Mouse (Mus musculus): ENCODE results near the gene Samd4b.

The Samd4b gene

GRCm38 (mm10) chr7:28385196-28385595 lies 212.7 kb downstream of the Samd4b start:
- Histone ChIP-seq H3K4me3 (replicated peaks; ENCODE audit: low read length) (no peak overlapping the region), H3K9me3 (ENCODE audit: low read length) (no peaks in the 10 kb centered on the region), H3K4me1 (replicated peaks; ENCODE audit: low read depth, low read length) (peaks cover 78% of the 10 kb centered on the region), H3K36me3 (ENCODE audit: insufficient read depth, low read length) (peaks cover 62% of the 10 kb centered on the region), H3K27me3 (ENCODE audit: insufficient read depth, low read length) (no peaks in the 10 kb centered on the region)
- TF ChIP-seq NANOG (IDR thresholded peaks at IDR 0.05; ENCODE audit: borderline replicate concordance, low read length) (no peak), POU5F1 (IDR thresholded peaks at IDR 0.05; ENCODE audit: borderline replicate concordance, low read length) (no peak), CTCF (conservative IDR thresholded peaks at IDR 0.05; ENCODE audit: low read length) (no peak)

- TF ChIP-seq NANOG (IDR thresholded peaks at IDR 0.05; ENCODE audit: borderline replicate concordance, low read length), result no peak
- no peak for TF ChIP-seq CTCF (conservative IDR thresholded peaks at IDR 0.05; ENCODE audit: low read length)
- no peak overlapping the region for H3K4me3 ChIP-seq (replicated peaks; ENCODE audit: low read length)
- H3K4me1 ChIP-seq (replicated peaks; ENCODE audit: low read depth, low read length), result peaks cover 81% of the 10 kb centered on the region
- H3K9me3 ChIP-seq (ENCODE audit: low read length), result no peaks in the 10 kb centered on the region
- peaks cover 52% of the 10 kb centered on the region for H3K36me3 ChIP-seq (ENCODE audit: insufficient read depth, low read length)
- no peaks in the 10 kb centered on the region for H3K27me3 ChIP-seq (ENCODE audit: insufficient read depth, low read length)
Observed at GRCm38 (mm10) chr7:28384162-28384561, 213.8 kb downstream of the Samd4b start.

GRCm38 (mm10) chr7:28383606-28384005 lies 214.3 kb downstream of the Samd4b start:
- H3K4me1 ChIP-seq (replicated peaks; ENCODE audit: low read depth, low read length), result peaks cover 81% of the 10 kb centered on the region
- H3K4me3 ChIP-seq (replicated peaks; ENCODE audit: low read length), result peak overlapping the region; percentile 33; the same call in 1 of the 2 replicates
- H3K27me3 ChIP-seq (ENCODE audit: insufficient read depth, low read length), result no peaks in the 10 kb centered on the region
- no peaks in the 10 kb centered on the region for H3K9me3 ChIP-seq (ENCODE audit: low read length)
- H3K36me3 ChIP-seq (ENCODE audit: insufficient read depth, low read length), result peaks cover 46% of the 10 kb centered on the region
- TF ChIP-seq POU5F1 (IDR thresholded peaks at IDR 0.05; ENCODE audit: borderline replicate concordance, low read length) (no peak), NANOG (IDR thresholded peaks at IDR 0.05; ENCODE audit: borderline replicate concordance, low read length) (no peak), CTCF (conservative IDR thresholded peaks at IDR 0.05; ENCODE audit: low read length) (no peak)

GRCm38 (mm10) chr7:28382981-28383396 lies 215.0 kb downstream of the Samd4b start:
- peak overlapping the region; percentile 33 for H3K4me3 ChIP-seq (replicated peaks; ENCODE audit: low read length)
- H3K4me1 ChIP-seq (replicated peaks; ENCODE audit: low read depth, low read length), result peaks cover 87% of the 10 kb centered on the region
- H3K9me3 ChIP-seq (ENCODE audit: low read length), result no peaks in the 10 kb centered on the region
- TF ChIP-seq NANOG (IDR thresholded peaks at IDR 0.05; ENCODE audit: borderline replicate concordance, low read length) (no peak), CTCF (conservative IDR thresholded peaks at IDR 0.05; ENCODE audit: low read length) (no peak), POU5F1 (IDR thresholded peaks at IDR 0.05; ENCODE audit: borderline replicate concordance, low read length) (no peak)
- peaks cover 43% of the 10 kb centered on the region for H3K36me3 ChIP-seq (ENCODE audit: insufficient read depth, low read length)
- H3K27me3 ChIP-seq (ENCODE audit: insufficient read depth, low read length), result no peaks in the 10 kb centered on the region

- no peaks in the 10 kb centered on the region for H3K27me3 ChIP-seq (ENCODE audit: insufficient read depth, low read length)
- peak overlapping the region; percentile 33 for H3K4me3 ChIP-seq (replicated peaks; ENCODE audit: low read length)
- no peaks in the 10 kb centered on the region for H3K9me3 ChIP-seq (ENCODE audit: low read length)
- TF ChIP-seq NANOG (IDR thresholded peaks at IDR 0.05; ENCODE audit: borderline replicate concordance, low read length), result no peak
- no peak for TF ChIP-seq POU5F1 (IDR thresholded peaks at IDR 0.05; ENCODE audit: borderline replicate concordance, low read length)
- no peak for TF ChIP-seq CTCF (conservative IDR thresholded peaks at IDR 0.05; ENCODE audit: low read length)
- H3K4me1 ChIP-seq (replicated peaks; ENCODE audit: low read depth, low read length), result peaks cover 91% of the 10 kb centered on the region
- peaks cover 43% of the 10 kb centered on the region for H3K36me3 ChIP-seq (ENCODE audit: insufficient read depth, low read length)
Observed at GRCm38 (mm10) chr7:28382347-28382951, 215.5 kb downstream of the Samd4b start.

GRCm38 (mm10) chr7:28381938-28382337 lies 216.0 kb downstream of the Samd4b start:
- Histone ChIP-seq H3K4me1 (replicated peaks; ENCODE audit: low read depth, low read length) (peaks cover 93% of the 10 kb centered on the region), H3K27me3 (ENCODE audit: insufficient read depth, low read length) (no peaks in the 10 kb centered on the region), H3K36me3 (ENCODE audit: insufficient read depth, low read length) (peaks cover 43% of the 10 kb centered on the region), H3K4me3 (replicated peaks; ENCODE audit: low read length) (peak overlapping the region; percentile 89), H3K9me3 (ENCODE audit: low read length) (no peaks in the 10 kb centered on the region)
- TF ChIP-seq NANOG (IDR thresholded peaks at IDR 0.05; ENCODE audit: borderline replicate concordance, low read length), result no peak
- TF ChIP-seq CTCF (conservative IDR thresholded peaks at IDR 0.05; ENCODE audit: low read length), result no peak
- TF ChIP-seq POU5F1 (IDR thresholded peaks at IDR 0.05; ENCODE audit: borderline replicate concordance, low read length), result no peak

- Histone ChIP-seq H3K9me3 (ENCODE audit: low read length) (no peaks in the 10 kb centered on the region), H3K4me1 (replicated peaks; ENCODE audit: low read depth, low read length) (peaks cover 93% of the 10 kb centered on the region), H3K36me3 (ENCODE audit: insufficient read depth, low read length) (peaks cover 38% of the 10 kb centered on the region), H3K4me3 (replicated peaks; ENCODE audit: low read length) (peak overlapping the region; percentile 89), H3K27me3 (ENCODE audit: insufficient read depth, low read length) (no peaks in the 10 kb centered on the region)
- TF ChIP-seq NANOG (IDR thresholded peaks at IDR 0.05; ENCODE audit: borderline replicate concordance, low read length) (no peak), CTCF (conservative IDR thresholded peaks at IDR 0.05; ENCODE audit: low read length) (no peak), POU5F1 (IDR thresholded peaks at IDR 0.05; ENCODE audit: borderline replicate concordance, low read length) (no peak)
Observed at GRCm38 (mm10) chr7:28381017-28381790, 216.7 kb downstream of the Samd4b start.

- Histone ChIP-seq H3K36me3 (ENCODE audit: insufficient read depth, low read length) (peaks cover 30% of the 10 kb centered on the region), H3K4me3 (replicated peaks; ENCODE audit: low read length) (peak within 1 kb of the TSS; percentile 89), H3K9me3 (ENCODE audit: low read length) (no peaks in the 10 kb centered on the region), H3K4me1 (replicated peaks; ENCODE audit: low read depth, low read length) (peaks cover 90% of the 10 kb centered on the region), H3K27me3 (ENCODE audit: insufficient read depth, low read length) (no peaks in the 10 kb centered on the region)
- TF ChIP-seq NANOG (IDR thresholded peaks at IDR 0.05; ENCODE audit: borderline replicate concordance, low read length), result no peak
- TF ChIP-seq CTCF (conservative IDR thresholded peaks at IDR 0.05; ENCODE audit: low read length), result no peak
- TF ChIP-seq POU5F1 (IDR thresholded peaks at IDR 0.05; ENCODE audit: borderline replicate concordance, low read length), result no peak
Observed at GRCm38 (mm10) chr7:28380237-28381016, 217.5 kb downstream of the Samd4b start, which contains the start of gene Zfp36. Gene Zfp36, minus strand, starts transcription at chr7:28380253.

Measured in E14TG2a.4 (cell line).